Mouse (Mus musculus) retina, postnatal 1 day (tissue): ENCODE data around the gene Rbm5.
A peak's percentile ranks its signal among the peaks of the same experiment; 100 is the strongest.

Experiments
- DNase-seq: peaks from one replicate; pipeline ENCODE4 v3.0.0-alpha.2; 2012

Gene Rbm5

DNA sequence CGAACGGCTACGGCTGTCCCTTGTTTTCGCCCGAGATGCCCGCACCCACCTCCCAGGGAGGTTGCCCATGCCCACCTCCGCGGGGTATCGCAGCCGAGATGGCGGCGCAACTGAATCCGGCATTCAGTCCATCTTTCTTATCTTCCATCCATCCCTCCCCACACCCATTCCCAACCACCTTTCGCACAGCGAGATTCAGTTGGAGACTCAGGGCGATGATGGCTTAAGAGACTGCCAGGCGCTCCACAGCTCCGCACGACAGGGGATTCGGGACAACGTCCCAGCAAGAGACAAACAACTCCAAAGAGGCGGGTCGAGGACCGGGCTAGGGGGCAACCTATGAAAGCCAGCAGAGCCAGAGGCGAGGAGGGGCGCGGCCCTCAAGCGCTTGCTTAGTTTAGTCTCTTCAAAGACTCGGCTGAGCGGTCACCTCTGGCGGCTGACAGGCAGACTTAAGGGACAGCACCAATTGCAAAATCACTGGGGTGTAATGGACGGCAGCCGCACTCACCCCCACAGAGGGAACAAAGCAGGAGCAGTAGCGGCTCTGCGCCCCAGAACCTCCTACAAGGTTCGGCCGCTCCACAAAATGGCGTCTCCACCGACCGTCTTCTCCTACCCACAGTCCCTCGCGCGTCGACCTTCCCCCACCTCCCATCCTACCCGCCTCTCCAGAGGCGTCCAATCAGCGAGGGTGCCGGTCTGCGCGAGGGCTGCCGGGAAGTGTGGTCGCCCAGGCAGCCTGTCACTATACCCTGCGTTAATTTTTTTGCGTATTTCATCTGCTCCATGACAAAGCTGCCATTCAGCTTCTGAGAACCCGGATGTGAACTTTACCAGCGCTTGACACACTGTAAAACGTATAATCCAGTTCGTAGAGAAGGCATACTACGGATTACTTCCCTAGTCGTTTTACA, at the start of gene Rbm5:
Rbm5 (minus strand) TSS at position 623 of the 917 bp plus-strand sequence.
- peak; percentile 96 for DNase-seq

DNA sequence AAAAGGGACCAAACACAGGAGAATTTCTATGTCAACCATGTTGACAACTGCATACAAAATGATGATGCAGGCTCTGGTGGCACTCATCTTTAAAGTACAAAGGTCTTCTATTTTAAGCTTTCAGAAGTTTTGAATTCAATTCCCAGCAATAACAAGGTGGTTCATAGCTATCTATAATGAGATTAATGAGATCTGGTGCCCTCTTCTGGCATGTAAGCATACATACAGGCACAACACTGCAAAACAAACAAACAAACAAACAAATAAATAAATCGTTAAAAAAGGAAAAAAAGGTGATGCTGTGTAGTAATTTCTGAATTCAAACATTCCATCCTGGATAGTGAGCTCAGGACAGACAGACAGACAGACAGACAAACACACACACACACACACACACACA, 41.3 kb upstream of the Rbm5 start:
- DNase-seq, result no peak

DNA sequence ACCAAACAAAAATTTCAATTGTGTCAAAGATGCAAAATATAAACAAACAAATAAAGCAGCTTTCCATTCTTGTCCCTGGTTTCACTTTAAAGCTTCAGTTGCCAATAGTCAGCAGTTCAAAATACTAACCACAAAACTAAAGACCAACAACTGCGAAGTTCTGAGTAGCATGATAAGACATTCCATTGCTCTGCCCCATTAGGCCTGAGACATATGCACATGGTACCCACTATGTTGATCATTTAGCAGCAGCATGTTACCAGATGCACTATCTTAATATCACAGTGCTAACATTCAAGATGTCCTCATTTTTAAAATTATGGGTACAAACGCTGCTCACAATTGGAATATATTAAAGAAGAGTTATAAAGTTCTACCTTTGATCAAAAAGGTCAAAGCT, 40.2 kb upstream of the Rbm5 start:
- no peak for DNase-seq

- DNase-seq, result no peak
Observed at GRCm38 (mm10) chr9:107791714-107792113, 20.9 kb upstream of the Rbm5 start.

DNA sequence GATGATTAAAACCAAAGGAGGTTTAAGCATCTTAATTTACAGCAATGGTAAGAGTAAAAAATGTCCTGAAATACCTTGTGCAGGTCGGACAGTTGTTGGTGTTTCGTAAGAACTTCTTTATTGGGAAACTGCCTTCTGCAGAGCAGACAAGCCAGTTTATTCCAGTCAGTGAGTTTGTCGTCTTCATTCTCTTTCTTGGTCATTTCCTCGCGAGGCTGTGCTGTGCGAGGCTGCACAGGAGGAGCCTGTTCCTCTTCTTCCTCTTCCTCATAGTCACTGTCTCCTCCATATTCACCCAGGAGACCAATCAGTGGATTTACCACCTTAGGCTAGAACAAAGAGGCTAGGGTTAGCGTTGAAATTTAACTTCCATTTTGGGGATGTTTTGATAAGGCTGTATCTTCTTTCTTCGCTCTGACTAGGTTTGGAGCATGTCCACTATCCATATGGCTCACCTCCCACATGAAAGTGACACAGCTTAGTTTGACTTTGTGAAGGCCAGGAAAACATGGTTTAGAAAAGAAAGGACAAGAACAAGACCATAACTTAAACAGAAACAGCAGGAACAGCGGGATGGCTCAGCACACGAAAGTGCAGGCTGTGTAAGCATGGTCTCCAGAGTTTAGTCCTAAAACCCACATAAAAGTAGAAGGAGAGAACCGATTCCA, 11.9 kb upstream of the Rbm5 start:
- DNase-seq, result no peak

DNA sequence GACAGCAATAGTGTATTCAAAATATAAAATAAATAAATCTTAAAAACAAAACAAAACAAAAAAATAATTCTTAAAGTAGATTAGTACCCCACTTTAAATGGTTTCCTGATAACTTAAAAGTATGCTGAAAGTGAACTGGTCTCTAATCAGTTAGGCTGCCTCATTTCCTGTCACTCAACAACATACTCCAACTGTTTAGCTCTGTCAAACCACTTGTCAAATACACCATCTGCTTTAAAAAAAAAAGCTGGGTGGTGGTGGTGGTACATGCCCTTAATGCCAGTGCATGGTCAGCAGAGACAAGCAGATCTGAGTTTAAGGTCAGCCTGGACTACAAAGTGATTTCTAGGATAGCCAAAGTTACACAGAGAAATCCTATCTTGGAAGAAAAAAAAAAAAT, 6.0 kb upstream of the Rbm5 start:
- DNase-seq, result no peak

DNA sequence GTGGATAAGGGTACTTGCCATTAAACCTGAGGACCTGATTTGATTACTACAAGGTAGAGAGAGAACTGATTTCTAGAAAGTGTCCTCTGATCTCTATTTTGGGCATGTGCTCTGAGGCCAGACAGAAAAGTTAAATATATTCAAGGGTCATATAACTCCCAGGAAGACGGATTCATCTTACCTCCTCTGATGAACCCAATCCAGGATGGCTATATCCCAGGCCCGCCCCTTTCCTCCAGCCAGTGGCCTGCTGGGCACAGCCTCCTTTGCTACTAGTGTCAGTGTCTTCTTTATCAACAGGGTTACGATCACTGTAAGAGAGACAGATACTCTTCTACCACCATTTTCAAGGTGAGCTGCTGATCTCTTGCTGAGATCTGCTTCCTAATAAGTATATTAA, 3.6 kb upstream of the Rbm5 start:
- no peak for DNase-seq

DNA sequence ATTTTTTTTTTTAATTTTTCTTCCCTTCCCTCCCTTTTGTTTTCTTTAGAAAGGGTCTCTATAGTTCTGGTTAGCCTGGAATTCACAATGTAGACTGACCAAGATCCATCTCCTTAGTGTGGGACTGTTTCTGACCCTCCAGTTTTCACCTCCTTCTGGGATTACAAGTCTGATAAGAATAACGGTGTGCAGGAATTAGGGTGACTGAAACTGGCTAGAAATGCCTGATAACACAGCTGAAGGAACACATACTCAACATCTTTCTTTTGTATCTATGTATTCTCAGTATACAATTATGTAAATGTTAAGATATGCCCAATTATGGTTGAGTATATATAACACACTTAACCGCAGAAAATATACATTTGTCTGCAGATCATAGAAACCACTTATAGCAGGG, 986 bp upstream of the Rbm5 start:
- no peak for DNase-seq

DNA sequence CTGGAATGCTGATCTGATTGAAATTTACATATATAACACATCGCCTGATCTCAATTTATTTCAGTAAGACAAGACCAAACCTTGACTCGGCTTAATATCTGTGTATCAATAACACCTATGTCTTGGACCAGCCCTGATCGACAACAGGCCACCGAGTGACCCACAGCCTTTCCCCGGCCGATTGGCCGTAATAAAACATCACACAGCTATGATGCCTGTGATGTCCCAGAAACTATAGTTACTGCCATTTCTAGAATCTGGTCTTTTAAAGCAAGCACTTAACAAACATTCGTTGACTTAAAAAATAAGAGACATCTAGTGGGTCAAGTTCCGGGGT, 791 bp downstream of the Rbm5 start:
- no peak for DNase-seq

- peak; percentile 6 for DNase-seq
Observed at GRCm38 (mm10) chr9:107769445-107770000, 1.3 kb downstream of the Rbm5 start.

DNA sequence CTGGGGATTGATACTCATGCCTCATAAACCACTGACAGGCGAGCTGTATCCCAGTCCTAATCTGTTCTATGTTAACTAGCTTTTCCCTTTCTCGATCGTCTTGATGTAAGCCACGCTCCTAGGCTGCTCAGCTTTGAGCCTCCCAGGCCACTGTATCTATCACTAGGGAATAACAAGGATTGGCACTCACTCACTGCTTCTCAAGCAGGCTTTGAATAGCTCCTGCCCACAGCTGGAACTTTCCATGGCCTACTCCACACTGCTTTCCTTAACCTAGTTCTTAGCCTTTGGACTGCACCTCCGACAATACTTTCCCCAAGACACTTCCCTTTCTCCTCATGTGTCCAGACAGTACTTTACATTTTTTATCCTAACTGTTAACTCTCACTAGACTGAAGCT, 1.9 kb downstream of the Rbm5 start:
- DNase-seq, result no peak

- no peak for DNase-seq
Observed at GRCm38 (mm10) chr9:107759593-107759992, 11.2 kb downstream of the Rbm5 start.

GRCm38 (mm10) chr9:107750378-107750777, 20.4 kb downstream of the Rbm5 start:
- no peak for DNase-seq

- DNase-seq, result no peak
Observed at GRCm38 (mm10) chr9:107748063-107748462, 22.7 kb downstream of the Rbm5 start.

GRCm38 (mm10) chr9:107747310-107747709, 23.5 kb downstream of the Rbm5 start:
- DNase-seq, result no peak

DNA sequence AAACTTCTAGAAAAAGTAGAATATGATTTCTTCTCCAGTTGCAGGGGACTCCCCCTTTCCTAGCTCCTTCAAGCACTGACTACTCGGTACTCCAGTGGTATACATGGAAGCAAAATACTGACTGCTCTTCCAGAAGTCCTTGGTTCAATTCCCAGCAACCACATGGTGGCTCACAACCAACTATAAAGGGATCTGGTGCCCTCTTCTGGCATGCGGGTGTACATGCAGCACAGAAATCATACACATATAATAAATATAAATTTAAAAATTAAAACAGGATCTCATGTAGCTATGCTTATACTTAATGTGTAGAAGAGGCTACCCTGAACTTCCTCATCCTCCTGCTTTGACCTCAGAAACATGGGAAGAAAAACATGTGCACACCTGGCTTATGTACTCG, 24.1 kb downstream of the Rbm5 start:
- no peak for DNase-seq

- DNase-seq, result no peak
Observed at GRCm38 (mm10) chr9:107744061-107744460, 26.7 kb downstream of the Rbm5 start.

DNA sequence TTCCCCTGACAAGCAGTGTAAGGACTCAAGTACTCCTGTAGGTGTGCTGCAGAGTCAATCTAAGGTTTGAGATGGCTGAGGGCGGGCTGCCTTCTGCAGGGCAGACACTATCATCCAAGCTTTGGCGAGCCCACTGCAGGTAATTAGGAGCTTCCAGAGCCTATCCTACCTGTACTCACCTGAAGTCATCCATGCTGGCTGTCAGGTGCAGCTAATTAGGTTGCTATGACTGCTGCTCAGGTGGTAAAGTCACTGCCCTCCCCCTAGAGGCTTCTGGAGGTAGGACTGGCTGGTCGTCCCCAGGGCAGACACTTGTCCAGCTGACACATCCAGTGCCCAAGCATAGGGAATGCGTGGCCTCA, 32.0 kb downstream of the Rbm5 start:
- peak; percentile 62 for DNase-seq

DNA sequence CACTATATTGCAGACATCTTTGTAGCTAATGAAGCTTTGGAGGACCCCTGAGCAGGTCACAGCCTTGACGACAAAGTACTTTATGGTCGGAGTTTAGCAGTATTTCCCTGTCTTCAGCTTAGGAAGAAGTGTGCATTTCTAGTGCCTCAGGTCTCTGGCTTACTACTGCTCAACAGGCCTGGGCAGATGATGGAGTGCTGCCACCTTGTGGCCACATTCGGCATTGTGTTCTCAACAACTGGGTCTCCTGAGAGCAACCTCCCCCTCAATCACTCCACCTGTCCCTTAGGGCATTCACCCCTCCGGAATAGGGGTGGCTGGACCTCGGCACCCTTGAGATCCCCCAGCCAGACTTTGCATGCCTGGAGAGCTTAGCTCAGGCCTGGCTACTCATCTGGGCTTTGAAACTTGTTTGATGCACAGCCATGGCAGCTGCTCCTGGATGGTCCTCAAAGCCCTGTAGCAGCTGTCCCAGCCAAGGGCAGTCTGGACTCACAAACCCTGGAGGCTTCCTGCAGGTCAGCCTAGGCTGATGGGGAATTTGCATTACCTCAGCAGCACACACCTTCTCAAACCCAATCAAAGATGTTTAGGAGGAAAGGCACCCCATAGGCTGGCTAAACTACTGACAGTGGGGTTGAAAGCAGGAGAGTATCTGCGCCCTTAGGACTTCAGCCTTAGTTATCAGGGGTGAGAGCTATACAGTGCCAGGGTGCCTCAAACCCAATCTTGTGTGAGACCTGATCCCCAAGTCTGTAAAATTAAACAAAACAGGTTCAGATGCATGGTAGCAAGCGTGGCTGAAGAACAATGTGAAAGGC, 32.6 kb downstream of the Rbm5 start:
- peak; percentile 90 for DNase-seq

- no peak for DNase-seq
Observed at GRCm38 (mm10) chr9:107736185-107736485, 34.7 kb downstream of the Rbm5 start.

DNA sequence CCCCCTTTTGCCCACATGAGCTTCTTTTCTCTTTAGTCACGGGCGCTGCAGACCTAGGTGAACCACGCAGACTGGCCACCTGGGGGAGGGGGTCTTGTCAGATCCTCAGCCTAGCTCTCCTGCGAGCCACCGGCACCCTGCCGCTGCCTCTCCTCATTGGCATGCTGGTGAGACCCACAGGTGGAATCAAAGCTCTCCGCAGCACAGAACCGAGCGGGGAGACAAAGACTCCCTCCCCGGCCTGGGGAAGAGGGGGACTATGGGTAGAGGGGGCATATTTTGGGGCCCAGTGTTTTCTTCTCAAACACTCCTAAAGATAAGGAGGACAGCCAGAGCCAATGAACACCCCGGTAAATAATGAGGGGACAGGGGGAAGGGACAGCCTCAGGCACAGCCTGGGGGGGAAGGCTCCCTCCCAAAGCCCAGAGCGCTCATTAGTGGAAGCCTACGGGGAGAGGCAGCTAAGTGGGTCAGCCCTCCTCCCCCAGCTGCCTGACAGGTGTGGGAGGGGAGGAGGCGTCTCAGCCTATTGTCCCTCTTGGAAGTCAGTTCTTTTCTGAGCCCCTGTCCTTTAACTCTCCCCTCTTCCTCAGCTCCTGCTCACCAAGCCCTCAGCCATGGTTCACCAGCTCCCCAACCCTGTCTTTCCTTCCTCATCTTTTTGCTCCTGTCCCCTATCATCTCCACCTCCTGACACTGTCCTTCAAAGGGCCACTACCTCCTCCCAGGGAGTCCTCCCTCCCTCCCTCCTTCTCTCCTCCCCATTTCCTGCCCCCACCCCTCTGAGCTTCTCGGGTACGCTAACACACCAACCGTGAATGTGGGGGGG, 35.2 kb downstream of the Rbm5 start:
- peak; percentile 90 for DNase-seq

GRCm38 (mm10) chr9:107734567-107734971, 36.2 kb downstream of the Rbm5 start:
- DNase-seq, result peak; percentile 87

GRCm38 (mm10) chr9:107729709-107730108, 41.1 kb downstream of the Rbm5 start:
- peak; percentile 64 for DNase-seq
